Mouse (Mus musculus) layer of hippocampus, postnatal 36 days (tissue): ENCODE measurements around the gene Tmeff2. TPM values are rescaled to one million over a fixed set of nuclear protein-coding genes. Genes with fewer than 3 reads are reported as not detected.
"Not testable (repeated sequence)": the region's sequence is repeated elsewhere in the genome, so short reads cannot be mapped to it uniquely, and the experiment has no call there.

Source experiments
- DNase-seq, 2 experiments: peaks; one replicate each; pipeline ENCODE4 v3.0.0; 2022
- total RNA-seq, 2 experiments: library from RNA; stranded (reverse); gene quantifications; 2 replicates each; pipeline ENCODE4 v1.2.3; 2021

Tmeff2 gene
- 10 to 100 TPM; 58.6 to 63.5 TPM for total RNA-seq

DNA sequence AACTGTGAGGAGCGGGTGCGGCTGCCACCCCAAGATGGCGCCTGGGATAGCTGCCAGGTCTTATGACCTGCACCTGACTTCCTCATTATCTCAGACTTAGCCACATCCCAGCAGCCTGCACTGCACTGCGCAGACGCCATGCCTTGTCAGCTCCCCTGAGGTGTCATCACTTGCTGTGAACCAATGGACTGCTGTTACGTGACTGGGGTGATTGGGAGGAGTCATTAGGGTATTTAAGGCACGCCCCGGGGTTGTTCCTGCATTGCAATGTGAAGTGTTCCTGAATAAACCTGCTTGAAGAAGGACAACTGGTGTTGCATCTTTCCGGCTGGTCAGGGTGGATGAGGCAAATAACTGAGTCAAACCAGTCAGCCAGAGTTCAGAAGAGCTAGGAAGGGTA lies at the start of gene Tmeff2:
Gene Tmeff2 (plus strand): TSS at position 262 of the 400 bp plus-strand sequence.
- not testable (repeated sequence) for DNase-seq

DNA sequence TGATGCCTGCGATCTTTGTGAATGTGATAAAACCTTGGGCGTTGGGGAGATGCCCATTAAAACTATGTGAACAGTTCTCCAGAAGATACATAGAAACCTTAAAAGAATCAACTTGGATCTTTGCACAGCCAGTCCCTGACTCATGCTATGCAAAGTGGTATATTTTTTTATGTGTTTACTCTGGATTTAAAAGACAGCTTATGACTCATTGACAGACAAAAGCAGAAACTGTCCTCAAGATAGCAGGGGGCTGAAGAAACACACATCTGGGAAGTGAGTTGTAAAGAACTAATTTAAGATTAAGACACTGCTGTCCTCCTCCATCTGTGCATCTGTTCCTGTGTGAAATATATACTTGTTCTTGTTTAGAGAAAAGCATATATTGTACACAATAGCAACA lies 38.9 kb upstream of the Tmeff2 start:
- no peak for DNase-seq

DNA sequence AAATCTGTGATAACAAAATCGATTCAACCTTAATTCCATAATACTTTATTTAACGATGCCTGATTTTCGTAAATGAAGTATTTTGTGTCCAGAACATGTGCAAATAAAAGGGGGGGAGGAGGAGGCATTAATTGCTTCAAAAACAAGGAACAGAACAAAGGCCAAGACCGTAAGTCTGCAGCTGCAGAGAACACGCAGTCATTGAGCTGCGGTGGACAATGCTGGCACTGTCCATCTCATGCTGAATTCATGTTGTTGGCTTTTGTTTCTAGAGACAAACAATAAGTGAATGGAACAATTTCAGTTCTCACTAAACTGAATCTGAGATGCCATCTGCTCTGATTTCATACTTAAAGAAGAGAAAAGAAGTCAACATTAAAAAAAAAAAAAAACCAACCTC lies 2.8 kb upstream of the Tmeff2 start:
- peak; percentile 2 to 15 for DNase-seq

DNA sequence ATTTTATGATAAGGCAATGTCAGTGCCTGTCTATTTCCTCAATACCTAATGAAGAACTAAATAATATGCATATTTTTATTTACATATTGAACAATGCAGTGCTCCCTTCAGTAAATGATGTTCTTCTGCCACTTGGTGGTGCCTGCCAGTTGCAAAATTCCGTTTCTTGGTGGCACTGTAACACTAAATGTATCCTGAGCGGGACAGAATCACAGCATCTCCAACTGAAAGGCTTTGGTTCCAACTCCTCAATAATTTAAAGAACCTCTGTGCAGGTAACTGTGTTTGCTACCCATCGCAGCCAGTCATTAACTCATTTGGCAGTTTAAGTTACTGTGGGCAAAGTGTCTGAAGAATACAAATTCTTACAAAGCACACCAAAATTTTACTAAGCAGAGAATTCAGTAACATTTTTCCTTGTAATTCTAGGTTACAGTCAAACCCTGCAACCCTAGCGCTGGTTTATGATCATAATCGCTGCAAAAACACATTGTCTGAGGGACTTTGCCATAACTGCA lies 24.4 kb downstream of the Tmeff2 start:
- DNase-seq: peak; percentile 28 to 50

DNA sequence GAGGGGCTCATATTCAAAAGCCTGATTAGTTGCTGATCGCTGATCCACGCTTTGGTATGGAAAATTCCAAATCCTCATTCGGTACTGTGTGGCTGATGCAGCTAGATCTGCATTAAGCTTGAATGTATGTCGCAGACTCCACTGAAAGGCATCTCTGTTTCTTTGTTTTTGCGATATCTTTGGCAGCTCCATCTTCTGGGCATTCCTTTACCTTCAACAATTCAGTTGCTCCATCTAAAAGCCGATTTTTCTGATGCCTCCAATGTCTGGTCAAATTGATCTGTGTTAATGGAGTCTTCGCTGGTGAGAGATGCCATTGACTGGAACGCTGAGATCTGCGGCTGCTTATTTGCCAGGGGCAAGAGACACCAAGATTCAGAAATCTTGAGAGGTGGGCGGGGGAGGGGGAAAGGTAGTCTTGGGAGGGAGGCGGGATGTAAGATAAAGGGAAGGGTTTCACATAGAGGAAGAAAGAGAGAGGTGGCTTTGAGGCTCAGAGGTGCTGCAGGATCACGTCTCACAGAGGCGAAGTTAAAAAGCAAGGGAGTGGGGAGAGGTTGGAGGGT lies 25.0 kb downstream of the Tmeff2 start:
- peak in 1 of 2 experiments; percentile 41 for DNase-seq

DNA sequence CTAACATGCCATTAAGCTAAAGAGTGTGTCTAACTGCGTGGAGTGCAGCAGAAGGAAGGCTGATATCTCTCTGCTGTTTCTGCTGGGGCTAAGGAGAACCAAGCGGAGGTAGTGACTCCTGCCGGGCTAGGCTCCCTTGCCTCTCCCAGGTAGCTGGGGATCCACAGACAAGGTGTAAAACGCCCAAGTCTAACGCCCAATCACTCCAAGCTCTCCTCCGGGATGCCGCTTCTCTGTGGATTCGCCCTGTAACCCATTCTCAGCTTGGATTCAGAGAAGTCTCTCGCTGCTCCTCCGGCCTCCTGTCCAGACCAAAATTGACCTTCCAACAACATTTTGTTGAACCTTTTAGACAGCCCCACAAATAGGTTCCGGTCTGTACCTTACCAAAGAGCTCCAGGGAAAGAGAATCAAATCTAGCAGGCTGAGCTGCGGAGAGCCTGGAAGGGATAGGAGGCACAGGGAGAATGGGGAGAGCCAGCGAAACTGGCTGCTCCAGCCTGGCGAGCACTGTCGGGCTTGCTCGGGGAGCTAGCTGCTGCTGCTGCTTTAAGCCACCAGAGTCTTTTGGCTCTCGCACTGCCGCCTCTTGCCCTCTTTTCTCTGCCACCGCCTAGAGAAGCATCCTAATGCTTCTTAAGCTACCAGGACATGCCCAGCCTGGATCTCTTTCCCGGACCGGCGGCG lies 26.1 kb downstream of the Tmeff2 start:
- peak; percentile 29 to 34 for DNase-seq

DNA sequence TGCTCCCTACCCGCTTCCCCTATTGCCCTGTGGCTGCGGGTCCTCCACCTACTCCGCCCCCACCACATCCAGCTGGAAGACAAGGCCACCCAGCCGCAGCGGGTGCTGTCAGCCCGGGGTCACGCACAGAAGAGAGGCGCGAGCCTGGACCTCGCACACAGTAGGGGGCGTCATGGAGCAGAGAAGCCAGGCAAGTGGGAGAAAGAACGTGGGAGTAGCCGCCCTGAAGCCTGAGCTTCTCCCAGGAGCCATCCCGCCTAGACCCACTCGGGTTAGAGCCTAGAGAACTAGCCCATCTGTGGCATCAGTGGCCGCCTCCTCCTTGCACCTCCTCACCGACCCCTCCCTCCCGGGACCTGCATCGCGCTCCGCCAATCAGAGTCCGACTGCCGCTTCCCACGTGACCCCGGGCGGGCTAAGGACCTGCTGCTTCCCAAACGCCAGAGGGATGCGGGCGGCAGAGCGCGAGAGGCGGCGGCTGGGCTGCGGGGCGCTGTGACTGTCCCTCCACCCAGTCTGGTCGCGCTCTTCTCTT lies 26.7 kb downstream of the Tmeff2 start:
- DNase-seq: peak; percentile 97

DNA sequence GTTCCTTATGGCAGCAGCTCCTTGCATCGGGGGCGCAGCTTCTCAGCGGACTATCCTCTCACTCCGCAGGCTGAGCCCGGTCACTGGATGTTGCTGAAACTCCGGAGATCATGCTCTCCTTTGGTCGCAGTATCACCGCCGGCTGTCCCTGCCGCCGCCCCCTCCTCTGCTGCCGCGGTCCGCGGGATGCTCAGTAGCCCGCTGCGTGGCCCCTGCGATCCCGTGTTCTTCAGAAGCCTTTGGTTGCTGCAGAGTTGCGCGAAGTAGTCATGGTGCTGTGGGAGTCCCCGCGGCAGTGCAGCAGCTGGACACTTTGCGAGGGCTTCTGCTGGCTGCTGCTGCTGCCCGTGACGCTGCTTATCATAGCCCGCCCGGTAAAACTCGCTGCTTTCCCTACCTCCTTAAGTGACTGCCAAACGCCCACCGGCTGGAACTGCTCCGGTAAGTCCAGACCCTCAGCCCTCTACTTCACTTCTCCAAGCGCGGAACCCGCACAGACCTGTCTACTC lies 27.3 kb downstream of the Tmeff2 start:
- peak in 1 of 2 experiments; percentile 58 for DNase-seq

DNA sequence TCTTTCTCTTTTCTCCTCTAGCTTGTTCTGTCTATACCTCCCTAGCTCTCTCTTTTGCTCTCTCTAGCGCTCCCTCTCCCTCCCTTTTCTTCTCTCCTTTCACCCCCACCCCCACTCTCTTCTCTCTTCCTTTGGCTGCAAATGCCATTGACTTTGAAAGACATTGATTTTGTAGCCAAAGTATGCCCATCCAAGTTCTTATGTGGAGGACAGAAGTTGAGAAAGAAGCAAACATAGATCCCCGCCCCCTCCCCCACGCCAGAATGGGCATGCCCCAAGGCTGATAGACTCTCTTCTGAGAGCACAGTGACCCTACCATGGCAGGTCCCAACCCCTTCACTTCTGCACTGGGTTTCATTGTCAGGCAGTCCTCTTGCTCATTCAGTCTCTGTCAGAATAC lies 28.3 kb downstream of the Tmeff2 start:
- no peak for DNase-seq

DNA sequence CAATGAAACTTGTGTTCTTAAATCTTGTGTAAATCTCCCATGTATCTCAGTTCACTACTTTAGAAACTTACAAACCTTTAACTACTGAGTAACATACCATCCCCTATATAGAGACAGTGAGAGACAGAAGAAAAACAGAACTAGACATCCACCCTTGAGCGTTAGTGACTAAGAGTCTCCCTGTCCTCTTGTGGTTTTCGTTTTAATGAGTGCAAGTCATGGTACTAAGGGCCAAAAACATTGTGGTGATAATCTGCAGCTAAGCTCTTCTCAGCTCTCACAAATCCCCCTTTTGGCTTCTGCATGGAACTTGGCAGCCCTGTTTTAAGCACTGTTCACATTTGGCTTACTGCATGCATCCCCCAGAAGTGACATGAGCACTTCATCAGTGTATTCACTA lies 34.6 kb downstream of the Tmeff2 start:
- DNase-seq: no peak

DNA sequence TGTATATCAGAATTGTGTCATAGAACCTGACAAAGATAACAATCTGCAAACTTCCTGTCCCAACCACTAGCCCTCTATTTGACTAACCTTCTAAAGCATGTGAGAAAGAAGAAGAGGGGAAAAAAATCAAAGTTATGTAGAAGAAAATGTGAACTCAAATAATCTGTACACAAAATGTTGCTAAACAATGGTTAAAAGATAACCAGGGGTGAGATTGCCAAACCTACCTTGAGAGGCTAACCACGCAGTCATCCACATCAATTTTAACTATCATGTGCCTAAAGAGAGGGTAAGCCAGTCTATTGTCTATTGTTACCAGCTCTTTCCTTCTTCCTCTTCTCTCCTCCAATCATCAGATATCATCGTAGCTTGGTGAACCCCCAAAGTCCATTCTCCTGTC lies 35.0 kb downstream of the Tmeff2 start:
- no peak for DNase-seq

DNA sequence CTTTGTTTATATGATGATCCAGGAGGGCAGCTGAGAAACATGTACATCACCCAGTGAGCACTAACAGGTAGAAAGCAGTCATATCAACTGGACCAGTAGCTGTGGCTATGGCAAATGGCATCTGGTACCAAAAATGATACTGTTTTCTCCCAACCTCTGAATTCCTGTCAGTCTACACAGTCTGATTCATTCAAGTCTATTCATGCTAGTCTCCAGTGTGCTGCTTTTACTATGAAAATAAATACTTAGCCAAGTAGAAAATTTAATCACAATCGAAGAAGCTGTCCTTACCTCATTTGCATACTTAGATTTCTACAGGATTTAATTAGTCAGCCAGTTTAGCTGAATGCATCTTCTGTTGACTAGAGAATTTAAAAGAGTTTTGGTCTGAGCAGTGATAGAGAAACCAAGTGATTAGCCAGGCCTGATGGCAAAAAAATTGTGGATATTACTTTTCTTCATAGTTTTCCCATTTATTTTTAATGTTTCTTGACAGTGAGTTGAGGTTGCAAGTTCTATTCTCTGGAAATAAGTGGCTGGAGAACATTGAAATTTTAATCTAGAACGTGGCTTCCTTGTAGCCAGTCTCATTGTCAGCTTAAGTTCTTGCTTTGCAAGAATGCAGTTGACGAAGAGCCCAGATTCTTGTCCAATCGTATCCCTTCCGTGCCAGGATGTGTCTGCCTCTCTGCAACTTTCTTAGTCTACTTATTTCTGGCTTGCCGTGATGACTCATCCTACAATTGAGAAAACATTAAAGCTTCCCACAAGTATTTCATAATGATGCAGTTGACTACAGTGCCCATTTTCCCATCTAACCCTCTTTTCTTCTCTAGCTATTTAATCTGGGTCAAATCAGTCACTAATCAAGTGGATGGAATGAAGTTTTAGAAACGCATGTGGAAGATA lies 39.9 kb downstream of the Tmeff2 start:
- DNase-seq: no peak

DNA sequence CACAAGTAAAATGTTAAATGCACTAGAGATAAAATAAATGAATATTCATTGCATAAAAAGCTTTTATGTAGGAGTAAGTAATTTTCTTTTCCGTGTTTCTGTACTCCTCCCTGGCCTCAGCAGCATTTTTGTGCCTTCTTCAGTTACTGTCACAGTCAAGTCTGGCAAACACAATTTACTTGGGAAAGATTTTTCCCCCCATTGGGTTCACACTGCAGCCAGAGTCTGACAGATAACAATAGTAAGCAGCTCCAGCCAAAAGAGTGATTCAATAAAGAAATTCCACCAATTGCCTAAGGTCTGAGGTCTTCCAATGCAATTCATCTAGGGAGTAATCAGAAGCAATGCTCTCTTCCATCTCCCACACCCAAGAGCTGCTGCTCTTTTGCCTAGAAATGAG lies 48.1 kb downstream of the Tmeff2 start:
- DNase-seq: no peak

DNA sequence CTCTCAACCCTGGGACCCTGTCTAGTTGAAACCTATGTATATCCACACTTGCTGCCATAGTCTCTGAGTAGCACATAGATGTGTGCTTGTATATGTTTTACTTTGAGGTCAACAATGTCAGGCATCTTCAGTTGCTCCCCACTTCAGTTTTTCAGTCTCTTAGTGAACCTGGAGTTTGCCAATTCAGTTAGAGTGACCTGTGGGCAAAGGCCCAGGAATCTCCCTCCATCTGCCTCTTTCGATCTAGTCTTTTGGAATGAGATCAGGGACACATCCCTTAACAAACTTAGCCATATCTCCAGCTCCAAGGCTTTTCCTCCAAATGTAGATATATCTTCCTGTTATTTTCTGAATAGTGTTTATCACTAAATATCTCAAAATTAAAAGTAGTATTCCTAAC lies 58.4 kb downstream of the Tmeff2 start:
- DNase-seq: no peak

DNA sequence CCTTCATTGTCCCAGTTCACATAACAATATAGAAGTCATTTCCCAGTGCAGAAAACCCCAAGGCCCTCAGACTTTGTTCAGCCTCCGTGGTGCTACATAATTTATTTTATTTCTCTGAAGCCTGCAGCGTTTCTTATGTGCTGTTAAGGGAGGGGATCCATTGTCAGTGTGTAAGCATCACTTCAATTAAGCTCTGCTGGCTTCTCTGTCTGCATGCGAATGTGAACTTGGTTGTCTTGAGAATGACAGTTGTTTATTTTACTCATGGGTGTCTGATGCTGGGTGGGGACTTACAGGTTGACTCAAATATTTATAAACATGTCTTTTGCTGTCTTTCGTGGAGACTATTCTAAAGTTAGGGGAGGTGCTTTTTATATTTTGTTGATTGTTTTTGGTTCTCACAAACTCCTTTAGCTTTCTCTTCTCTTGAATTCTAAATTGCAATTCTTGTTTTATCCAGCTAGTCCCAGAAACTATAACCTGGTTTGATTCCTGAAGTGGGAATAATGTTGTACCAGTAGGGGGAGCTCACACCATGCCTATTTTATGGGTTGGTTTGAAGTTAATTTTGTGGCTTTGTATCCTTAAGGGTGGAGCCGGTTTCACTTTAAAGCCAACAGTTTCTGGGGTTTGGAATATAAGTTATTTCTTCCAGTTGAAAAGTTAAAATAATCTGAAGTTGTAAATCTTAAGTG lies 61.7 kb downstream of the Tmeff2 start:
- peak in 1 of 2 experiments; percentile 50 for DNase-seq

DNA sequence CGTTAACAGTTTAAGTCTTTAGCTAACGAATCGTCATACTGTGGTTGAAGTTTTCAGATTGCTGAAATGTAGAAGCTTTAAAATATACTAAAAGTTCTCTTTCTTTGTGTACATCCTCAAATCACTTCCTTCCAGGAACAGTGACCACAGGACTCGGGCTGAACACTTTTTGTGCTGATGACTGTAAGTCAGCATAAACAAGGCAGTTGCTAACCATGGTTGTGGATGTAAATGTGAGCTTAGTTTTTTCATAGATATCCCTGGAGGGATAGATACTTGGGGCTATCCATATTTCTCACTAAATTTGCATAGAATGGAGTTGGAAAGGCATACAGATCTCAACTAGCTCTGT lies 62.2 kb downstream of the Tmeff2 start:
- DNase-seq: no peak

DNA sequence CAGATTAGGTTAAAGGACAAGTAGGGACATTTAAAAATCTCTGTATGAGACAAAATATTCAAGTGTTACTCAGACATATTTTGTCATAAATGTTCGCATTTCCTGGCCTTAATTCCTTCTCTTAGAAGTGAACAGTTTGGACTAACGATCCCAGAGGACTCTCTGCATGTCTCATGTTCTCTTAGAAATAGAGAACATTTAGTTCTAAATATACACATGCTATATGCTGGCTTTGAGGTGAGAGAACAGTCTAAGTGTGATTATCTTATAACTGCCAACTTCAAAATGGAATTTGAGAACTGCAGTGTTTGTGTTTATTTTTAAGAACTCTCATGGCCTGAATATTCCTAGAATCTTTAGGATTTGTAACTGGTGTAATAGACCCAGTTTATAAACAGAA lies 69.2 kb downstream of the Tmeff2 start:
- DNase-seq: no peak

DNA sequence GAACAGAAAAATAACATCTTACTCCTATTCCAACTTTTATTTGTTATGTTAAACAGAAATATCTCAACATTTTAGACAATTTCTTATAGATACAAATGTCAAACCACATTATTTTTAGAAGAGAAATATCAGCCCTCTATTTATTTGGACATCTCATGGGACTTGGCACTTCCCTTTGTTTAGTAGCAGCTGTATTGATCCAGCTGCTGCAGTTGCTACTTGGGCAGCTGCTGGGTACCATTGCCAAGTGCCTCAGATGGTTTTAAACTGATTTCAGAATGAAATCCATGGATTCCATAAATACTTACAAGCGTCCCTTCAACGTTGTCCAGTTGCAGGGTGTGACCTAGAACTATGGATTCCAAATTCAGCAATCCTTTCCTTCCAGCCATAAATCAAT lies 70.4 kb downstream of the Tmeff2 start:
- no peak for DNase-seq

DNA sequence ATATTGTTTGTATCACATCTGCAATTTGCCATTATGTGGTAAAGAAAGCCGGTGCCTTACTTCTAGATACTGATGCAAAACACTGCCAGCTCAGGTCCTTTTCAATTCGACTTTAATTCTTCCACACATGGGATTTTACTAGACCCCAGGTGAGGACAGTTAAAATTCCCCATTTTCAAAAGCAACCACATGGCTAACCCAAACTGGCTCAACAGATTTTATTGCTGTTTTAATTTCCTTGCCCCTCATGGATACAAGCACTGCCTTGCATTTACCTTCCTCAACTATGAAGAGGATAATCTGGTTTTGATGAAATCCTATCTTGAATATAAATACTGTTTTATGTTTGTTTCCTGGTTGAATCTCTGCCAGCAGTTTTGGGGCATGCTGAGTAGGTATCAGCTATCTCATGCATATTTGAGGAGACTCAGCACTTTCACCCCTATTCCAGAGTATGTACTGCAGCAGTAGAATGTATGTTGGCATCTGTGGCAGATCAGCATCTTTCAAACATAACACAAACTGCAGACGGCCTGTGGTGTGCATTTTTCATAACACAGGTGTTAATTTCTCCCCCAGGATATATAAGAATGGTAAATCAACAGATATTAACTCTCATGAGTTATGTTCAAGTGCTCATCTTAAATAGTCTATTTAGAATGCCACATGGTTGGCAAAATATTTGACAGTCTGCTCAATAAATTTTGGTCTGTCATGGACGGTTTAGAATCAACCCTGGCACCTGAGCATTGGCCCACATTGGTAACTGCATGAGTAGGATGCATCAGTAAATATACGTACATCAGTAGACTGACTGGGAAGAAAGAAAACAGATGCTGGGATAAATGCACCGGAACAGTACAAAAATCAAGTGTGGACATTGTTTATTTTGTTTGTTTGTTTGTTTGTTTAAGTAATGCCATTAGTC lies 72.3 kb downstream of the Tmeff2 start:
- no peak for DNase-seq

DNA sequence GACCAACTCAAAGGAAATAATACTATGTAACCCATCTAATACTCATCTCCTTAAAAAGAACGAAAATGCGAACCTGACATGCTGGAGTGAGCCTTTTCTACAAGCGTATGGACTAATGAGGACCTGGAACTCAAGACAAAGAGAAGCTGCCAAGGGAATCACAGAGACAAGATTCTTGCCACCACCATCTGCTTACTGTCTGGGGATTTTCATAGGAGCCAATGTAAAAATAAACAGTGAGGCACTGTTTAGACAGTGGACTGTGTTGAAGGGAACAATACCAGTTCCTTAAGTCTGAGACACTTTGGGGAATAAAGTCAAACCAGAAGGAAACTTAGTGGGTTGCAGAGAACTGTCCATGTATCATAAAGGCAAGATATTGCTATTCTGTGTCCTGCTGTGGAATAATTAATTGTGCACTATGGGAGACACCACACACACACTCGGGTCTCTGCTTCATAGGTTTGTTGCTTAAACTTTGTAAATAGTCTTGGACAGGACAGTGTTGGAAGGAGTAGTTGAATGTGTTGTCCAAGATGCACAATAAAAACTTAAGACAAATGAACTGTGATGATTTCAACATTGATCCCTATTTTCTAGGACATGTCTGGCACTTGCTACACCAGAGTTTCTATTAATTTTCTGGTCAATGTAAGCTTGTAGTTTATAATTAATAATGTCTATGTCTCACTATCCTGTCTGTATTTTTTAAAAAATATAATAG lies 79.1 kb downstream of the Tmeff2 start:
- DNase-seq: no peak
